Mouse (Mus musculus) inflammation-experienced regulatory T-cells, adult 16 weeks (primary cell): Measurements from ENCODE around the gene Atp6v1g3. TPM values are rescaled to one million over a fixed set of nuclear protein-coding genes. Genes with fewer than 3 reads are reported as not detected.

Source experiments
- polyA plus RNA-seq: library from polyadenylated mRNA; unstranded; fragments of 100-300 nt; shearing (Covaris generic); gene quantifications from one replicate; pipeline ENCODE4 v1.2.1, GENCODE M21; 2017

Gene Atp6v1g3
- polyA plus RNA-seq, result 1.5 TPM

DNA sequence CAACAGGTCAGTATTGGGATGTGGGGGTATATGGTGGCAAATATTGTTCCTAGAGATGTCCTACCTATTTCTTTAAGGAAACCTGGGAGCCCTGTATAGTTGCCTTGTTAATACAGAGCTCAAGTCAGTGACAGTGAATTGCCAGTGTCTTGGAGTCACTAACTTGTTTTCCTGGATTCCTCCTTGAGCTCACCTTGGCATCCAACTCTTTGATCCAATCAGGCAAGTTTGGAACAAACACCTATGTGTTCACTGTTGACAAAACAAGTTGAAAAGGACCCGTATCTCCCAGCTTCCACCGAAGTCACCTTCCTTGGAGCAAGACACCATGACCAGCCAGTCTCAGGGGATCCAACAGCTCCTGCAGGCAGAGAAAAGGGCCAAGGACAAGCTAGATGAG, at the start of gene Atp6v1g3:
Atp6v1g3 (plus strand) TSS at position 301 of the 400 bp plus-strand sequence.

Other genes starting within 250 kb of the Atp6v1g3 start
- 1,617 TPM for gene Ptprc, start 98.0 kb upstream of the Atp6v1g3 start, polyA plus RNA-seq